Mouse (Mus musculus): Measurements from ENCODE around the gene Gm28230. TPM values are rescaled to one million over a fixed set of nuclear protein-coding genes. Genes with fewer than 3 reads are reported as not detected.

Gm28230 gene
- polyA plus RNA-seq, 1 experiment from 2014 or later: not detected

- Histone ChIP-seq H3K36me3 (ENCODE audit: control insufficient read depth, insufficient read depth, low read length) (no peaks in the 10 kb centered on the region), H3K27me3 (ENCODE audit: control insufficient read depth, insufficient read depth, low read depth, low read length) (peaks cover 76% of the 10 kb centered on the region), H3K9ac (ENCODE audit: low read depth, low read length) (no peak overlapping the region), H3K4me3 (ENCODE audit: low read depth, low read length) (no peak overlapping the region), H3K4me1 (ENCODE audit: control insufficient read depth, insufficient read depth, low read length) (peaks cover 8% of the 10 kb centered on the region; the same call in 1 of the 2 replicates), H3K27ac (ENCODE audit: low read length) (no peak overlapping the region), H3K4me2 (ENCODE audit: low read length) (no peak overlapping the region), H3K9me3 (replicated peaks; ENCODE audit: control insufficient read depth, low read length, poor library complexity, severe bottlenecking) (no peaks in the 10 kb centered on the region)
- 6% methylated on average over 9 of the region's 9 CpGs for WGBS
- ATAC-seq: no peak
Measured at GRCm38 (mm10) chr2:74748436-74748995, 22.0 kb downstream of the Gm28230 start.

- Histone ChIP-seq H3K36me3 (ENCODE audit: control insufficient read depth, insufficient read depth, low read length) (no peaks in the 10 kb centered on the region), H3K9me3 (replicated peaks; ENCODE audit: control insufficient read depth, low read length, poor library complexity, severe bottlenecking) (no peaks in the 10 kb centered on the region), H3K4me2 (ENCODE audit: low read length) (peak overlapping the region; percentile 20), H3K9ac (ENCODE audit: low read depth, low read length) (no peak overlapping the region), H3K4me1 (ENCODE audit: control insufficient read depth, insufficient read depth, low read length) (peaks cover 8% of the 10 kb centered on the region; the same call in 1 of the 2 replicates), H3K27me3 (ENCODE audit: control insufficient read depth, insufficient read depth, low read depth, low read length) (peaks cover 76% of the 10 kb centered on the region), H3K27ac (ENCODE audit: low read length) (no peak overlapping the region), H3K4me3 (ENCODE audit: low read depth, low read length) (no peak overlapping the region)
- ATAC-seq: no peak; the same call in 1 of the 2 replicates
- under 1% methylated on average over 46 of the region's 47 CpGs for WGBS
Measured at GRCm38 (mm10) chr2:74749337-74750121, 23.0 kb downstream of the Gm28230 start.

DNA sequence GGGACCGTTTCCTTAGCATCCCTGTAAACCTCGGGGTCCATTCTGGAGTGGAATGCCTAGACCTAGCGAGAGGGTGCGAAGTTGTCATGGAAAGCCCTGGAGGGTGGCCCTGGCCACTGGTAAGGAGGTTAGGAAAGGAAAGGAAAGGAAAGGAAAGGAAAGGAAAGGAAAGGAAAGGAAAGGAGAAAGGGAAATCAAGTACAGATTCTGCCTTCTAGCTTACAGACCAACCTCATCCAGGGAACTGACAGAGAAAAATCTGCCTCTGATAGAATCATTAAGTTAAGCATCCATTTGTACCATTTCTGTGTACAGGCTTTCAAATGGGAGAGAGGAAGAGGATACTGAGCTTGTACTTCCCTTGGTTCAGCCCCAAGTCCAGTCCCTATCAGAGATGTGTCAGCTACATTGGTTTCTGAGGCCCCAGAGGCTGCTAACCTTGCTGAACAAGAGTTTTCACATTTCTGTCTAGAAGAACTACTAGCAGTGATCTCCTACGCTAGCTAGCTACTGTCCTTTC lies 24.3 kb downstream of the Gm28230 start:
- Histone ChIP-seq H3K4me1 (ENCODE audit: control insufficient read depth, insufficient read depth, low read length) (peaks cover 8% of the 10 kb centered on the region; the same call in 1 of the 2 replicates), H3K27me3 (ENCODE audit: control insufficient read depth, insufficient read depth, low read depth, low read length) (peaks cover 74% of the 10 kb centered on the region), H3K27ac (ENCODE audit: low read length) (no peak overlapping the region), H3K9ac (ENCODE audit: low read depth, low read length) (no peak overlapping the region), H3K36me3 (ENCODE audit: control insufficient read depth, insufficient read depth, low read length) (no peaks in the 10 kb centered on the region), H3K4me2 (ENCODE audit: low read length) (no peak overlapping the region), H3K4me3 (ENCODE audit: low read depth, low read length) (no peak overlapping the region), H3K9me3 (replicated peaks; ENCODE audit: control insufficient read depth, low read length, poor library complexity, severe bottlenecking) (no peaks in the 10 kb centered on the region)
- no peak for ATAC-seq
- WGBS: 19% methylated on average over 5 of the region's 5 CpGs

DNA sequence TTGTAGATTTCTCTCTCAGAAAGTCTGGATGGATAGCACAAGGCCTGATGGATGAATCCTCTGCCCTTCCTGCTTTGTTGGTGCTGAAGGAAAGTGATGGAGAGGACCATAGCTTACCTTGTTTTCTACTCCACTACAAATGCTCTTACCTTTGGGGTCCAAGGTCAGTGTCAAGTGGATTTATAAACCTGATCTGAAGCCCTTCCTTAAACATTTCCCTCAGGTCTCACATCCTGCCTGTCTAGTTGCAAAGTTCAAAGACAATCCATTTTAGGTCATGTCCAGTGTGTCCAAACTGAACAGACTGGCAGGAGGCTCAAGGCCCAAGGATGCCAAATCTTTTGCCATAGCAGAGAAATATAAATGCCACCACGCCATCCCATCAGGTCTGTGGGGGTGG lies 25.3 kb downstream of the Gm28230 start:
- no peak overlapping the region for H3K9ac ChIP-seq (ENCODE audit: low read depth, low read length)
- peaks cover 74% of the 10 kb centered on the region for H3K27me3 ChIP-seq (ENCODE audit: control insufficient read depth, insufficient read depth, low read depth, low read length)

DNA sequence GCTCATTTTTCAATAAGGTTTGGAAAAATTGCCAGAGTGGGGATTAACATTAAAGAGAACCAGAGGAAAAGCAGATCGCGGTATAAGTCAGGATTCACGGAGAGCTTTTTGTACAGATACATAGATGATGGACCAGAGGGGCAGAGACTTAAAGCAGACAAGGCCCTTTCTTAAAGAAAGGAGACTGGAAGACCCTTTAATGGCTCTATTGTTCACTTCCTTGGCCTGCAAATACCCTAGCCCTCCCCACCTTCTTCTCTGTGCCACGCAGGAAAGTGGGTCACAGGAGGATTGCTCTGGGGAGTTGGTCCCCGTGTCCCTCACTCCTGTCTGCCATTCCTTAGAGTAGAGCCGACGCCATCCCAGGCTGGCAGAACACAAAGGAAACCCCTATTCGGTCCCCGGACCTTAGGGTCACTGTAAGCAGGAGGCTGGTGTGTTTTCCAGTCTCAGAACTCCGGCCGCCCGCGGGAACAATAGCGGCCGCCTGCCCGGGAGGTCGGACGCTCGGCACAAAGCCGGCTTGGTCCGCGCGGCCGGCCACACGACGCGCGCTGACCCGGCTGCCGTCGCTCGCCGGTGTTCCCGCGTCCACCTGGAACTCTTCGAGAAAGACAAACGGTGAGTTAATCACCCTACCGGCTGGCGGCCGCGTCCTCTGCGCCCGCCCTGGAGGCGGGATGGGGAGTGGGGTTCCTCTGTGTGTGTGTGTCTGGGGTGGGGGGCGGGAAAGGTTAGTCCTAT lies 26.1 kb downstream of the Gm28230 start:
- peaks cover 73% of the 10 kb centered on the region for H3K27me3 ChIP-seq (ENCODE audit: control insufficient read depth, insufficient read depth, low read depth, low read length)
- H3K9ac ChIP-seq (ENCODE audit: low read depth, low read length): no peak overlapping the region
- no peak overlapping the region for H3K27ac ChIP-seq (ENCODE audit: low read length)
- H3K4me3 ChIP-seq (ENCODE audit: low read depth, low read length): 0 out of 2 replicates have a peak overlapping the region, but pooled peaks have one; percentile 12
- no peaks in the 10 kb centered on the region for H3K36me3 ChIP-seq (ENCODE audit: control insufficient read depth, insufficient read depth, low read length)
- H3K4me2 ChIP-seq (ENCODE audit: low read length): peak overlapping the region; percentile 18; the same call in 1 of the 2 replicates
- H3K4me1 ChIP-seq (ENCODE audit: control insufficient read depth, insufficient read depth, low read length): peaks cover 8% of the 10 kb centered on the region; the same call in 1 of the 2 replicates
- H3K9me3 ChIP-seq (replicated peaks; ENCODE audit: control insufficient read depth, low read length, poor library complexity, severe bottlenecking): 0 out of 2 replicates have a peak, but pooled peaks cover 3% of the 10 kb centered on the region
- WGBS: 1% methylated on average over 45 of the region's 45 CpGs
- no peak for ATAC-seq

More for the DNA sequence above, 25.3 kb downstream of the Gm28230 start:
- H3K4me2 ChIP-seq (ENCODE audit: low read length): no peak overlapping the region
- H3K4me3 ChIP-seq (ENCODE audit: low read depth, low read length): no peak overlapping the region
- WGBS: 69% methylated on average over 1 of the region's 1 CpGs
- H3K27ac ChIP-seq (ENCODE audit: low read length): no peak overlapping the region
- H3K9me3 ChIP-seq (replicated peaks; ENCODE audit: control insufficient read depth, low read length, poor library complexity, severe bottlenecking): 0 out of 2 replicates have a peak, but pooled peaks cover 3% of the 10 kb centered on the region
- ATAC-seq: no peak
- H3K36me3 ChIP-seq (ENCODE audit: control insufficient read depth, insufficient read depth, low read length): no peaks in the 10 kb centered on the region
- peaks cover 8% of the 10 kb centered on the region; the same call in 1 of the 2 replicates for H3K4me1 ChIP-seq (ENCODE audit: control insufficient read depth, insufficient read depth, low read length)

- Histone ChIP-seq H3K27me3 (ENCODE audit: control insufficient read depth, insufficient read depth, low read depth, low read length) (peaks cover 75% of the 10 kb centered on the region), H3K4me3 (ENCODE audit: low read depth, low read length) (0 out of 2 replicates have a peak overlapping the region, but pooled peaks have one; percentile 12), H3K27ac (ENCODE audit: low read length) (no peak overlapping the region), H3K4me1 (ENCODE audit: control insufficient read depth, insufficient read depth, low read length) (peaks cover 8% of the 10 kb centered on the region; the same call in 1 of the 2 replicates), H3K9ac (ENCODE audit: low read depth, low read length) (no peak overlapping the region), H3K4me2 (ENCODE audit: low read length) (peak overlapping the region; percentile 18; the same call in 1 of the 2 replicates), H3K36me3 (ENCODE audit: control insufficient read depth, insufficient read depth, low read length) (no peaks in the 10 kb centered on the region), H3K9me3 (replicated peaks; ENCODE audit: control insufficient read depth, low read length, poor library complexity, severe bottlenecking) (0 out of 2 replicates have a peak, but pooled peaks cover 3% of the 10 kb centered on the region)
- 2% methylated on average over 22 of the region's 25 CpGs for WGBS
- ATAC-seq: no peak
Measured at GRCm38 (mm10) chr2:74753175-74753523, 26.6 kb downstream of the Gm28230 start.

DNA sequence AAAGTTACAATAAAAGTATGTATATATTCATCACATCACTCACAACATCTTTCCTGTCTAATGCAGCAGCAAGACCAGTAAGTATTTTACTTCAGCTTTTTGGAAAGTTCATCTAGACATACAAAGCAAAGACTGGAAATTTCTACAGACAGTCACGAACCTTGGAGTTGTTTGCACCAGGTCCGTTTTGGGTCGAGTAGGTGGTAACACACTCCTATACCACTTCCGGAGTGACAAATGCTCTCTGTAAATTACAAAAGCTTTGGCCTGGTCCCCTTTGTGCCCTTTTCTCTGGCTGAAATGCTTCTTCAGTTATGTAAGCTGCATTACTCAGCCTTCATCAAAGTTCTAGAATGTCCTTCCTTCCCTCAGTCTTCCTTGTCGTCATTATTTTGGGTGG lies 27.2 kb downstream of the Gm28230 start:
- Histone ChIP-seq H3K36me3 (ENCODE audit: control insufficient read depth, insufficient read depth, low read length) (no peaks in the 10 kb centered on the region), H3K4me3 (ENCODE audit: low read depth, low read length) (no peak overlapping the region), H3K4me2 (ENCODE audit: low read length) (no peak overlapping the region), H3K27me3 (ENCODE audit: control insufficient read depth, insufficient read depth, low read depth, low read length) (peaks cover 80% of the 10 kb centered on the region), H3K4me1 (ENCODE audit: control insufficient read depth, insufficient read depth, low read length) (peaks cover 8% of the 10 kb centered on the region; the same call in 1 of the 2 replicates), H3K9ac (ENCODE audit: low read depth, low read length) (no peak overlapping the region), H3K9me3 (replicated peaks; ENCODE audit: control insufficient read depth, low read length, poor library complexity, severe bottlenecking) (0 out of 2 replicates have a peak, but pooled peaks cover 3% of the 10 kb centered on the region), H3K27ac (ENCODE audit: low read length) (no peak overlapping the region)
- ATAC-seq: no peak
- WGBS: 15% methylated on average over 5 of the region's 5 CpGs

GRCm38 (mm10) chr2:74760146-74760545 lies 33.6 kb downstream of the Gm28230 start:
- 0 out of 2 replicates have a peak, but pooled peaks cover 3% of the 10 kb centered on the region for H3K9me3 ChIP-seq (replicated peaks; ENCODE audit: control insufficient read depth, low read length, poor library complexity, severe bottlenecking)
- peaks cover 14% of the 10 kb centered on the region for H3K4me1 ChIP-seq (ENCODE audit: control insufficient read depth, insufficient read depth, low read length)
- no peak overlapping the region for H3K27ac ChIP-seq (ENCODE audit: low read length)
- H3K27me3 ChIP-seq (ENCODE audit: control insufficient read depth, insufficient read depth, low read depth, low read length): peaks cover 85% of the 10 kb centered on the region
- no peak for ATAC-seq
- H3K36me3 ChIP-seq (ENCODE audit: control insufficient read depth, insufficient read depth, low read length): no peaks in the 10 kb centered on the region
- WGBS: 4% methylated on average over 1 of the region's 1 CpGs
- no peak overlapping the region for H3K4me2 ChIP-seq (ENCODE audit: low read length)
- H3K4me3 ChIP-seq (ENCODE audit: low read depth, low read length): no peak overlapping the region
- no peak overlapping the region for H3K9ac ChIP-seq (ENCODE audit: low read depth, low read length)
